Comparison of ENCODE assay signal across 26 mouse cellular contexts in genomic region chr9:80171241-80171640, GRCm38 (mm10).
"Had no signal": no experiment of that assay in that cellular context is flagged by ENCODE, and none has a peak within 500 bp of the region (broad histone marks: within the 10 kb centered on the region; RNA-seq: fewer than 3 reads in every experiment).

No protein-coding gene starts in this region.

- H3K9ac ChIP-seq: heart, embryonic 12.5 days; hindbrain, embryonic 12.5 days; hindbrain, embryonic 14.5 days; intestine, embryonic 15.5 days; kidney, embryonic 15.5 days; limb, embryonic 12.5 days; liver, embryonic 13.5 days; liver, embryonic 15.5 days had no signal

- H3K9me3 ChIP-seq: heart, embryonic 10.5 days; heart, embryonic 12.5 days; hindbrain, embryonic 10.5 days; hindbrain, embryonic 12.5 days; intestine, embryonic 15.5 days; kidney, embryonic 15.5 days; limb, embryonic 10.5 days; limb, embryonic 12.5 days; liver, embryonic 13.5 days; liver, embryonic 15.5 days had no signal

- DNase-seq: gastrocnemius, postnatal 25 days; heart, adult 18-20 months; heart, postnatal 10 days; heart, postnatal 4 days; kidney, adult 18-20 months; kidney, adult 8-10 months; kidney, postnatal 14 days; kidney, postnatal 4 days; layer of hippocampus, postnatal 36 days; liver; liver, embryonic 13.5 days had no signal

- H3K27me3 ChIP-seq: heart, embryonic 12.5 days; hindbrain, embryonic 12.5 days; intestine, embryonic 15.5 days; kidney, embryonic 15.5 days; limb, embryonic 12.5 days; liver, embryonic 13.5 days; liver, embryonic 15.5 days had no signal

- H3K4me1 ChIP-seq: liver, embryonic 13.5 days had no signal

- H3K4me2 ChIP-seq: heart, embryonic 12.5 days; hindbrain, embryonic 12.5 days; hindbrain, embryonic 14.5 days; intestine, embryonic 15.5 days; kidney, embryonic 15.5 days; limb, embryonic 12.5 days; liver, embryonic 11.5 days; liver, embryonic 13.5 days; liver, embryonic 15.5 days had no signal

- ATAC-seq: hindbrain, embryonic 16.5 days; inflammation-experienced regulatory T-cells, adult 6 months; intestine, postnatal 0 days had no signal

- H3K4me3 ChIP-seq: heart, embryonic 10.5 days; heart, embryonic 12.5 days; hindbrain, embryonic 10.5 days; hindbrain, embryonic 12.5 days; intestine, embryonic 15.5 days; kidney, embryonic 15.5 days; layer of hippocampus, adult 2 months; limb, embryonic 10.5 days; limb, embryonic 12.5 days; liver, embryonic 13.5 days; liver, embryonic 15.5 days had no signal

- H3K27ac ChIP-seq: heart, embryonic 10.5 days; hindbrain, embryonic 10.5 days; hindbrain, embryonic 12.5 days; hindbrain, embryonic 14.5 days; intestine, embryonic 15.5 days; limb, embryonic 10.5 days; limb, embryonic 12.5 days; liver, embryonic 13.5 days; liver, embryonic 15.5 days had no signal

- H3K36me3 ChIP-seq: heart, embryonic 10.5 days; heart, embryonic 12.5 days; hindbrain, embryonic 10.5 days; hindbrain, embryonic 12.5 days; intestine, embryonic 15.5 days; kidney, embryonic 15.5 days; limb, embryonic 10.5 days; limb, embryonic 12.5 days; liver, embryonic 13.5 days; liver, embryonic 15.5 days had no signal
